Mouse (Mus musculus): ENCODE data around the gene 9630041A04Rik. TPM values are rescaled to one million over a fixed set of nuclear protein-coding genes. Genes with fewer than 3 reads are reported as not detected.

9630041A04Rik gene
- polyA plus RNA-seq, 1 experiment: not detected

- Histone ChIP-seq H3K27ac (ENCODE audit: insufficient read depth, low read length) (no peak overlapping the region), H3K36me3 (ENCODE audit: control insufficient read depth, insufficient read depth, low read length) (no peaks in the 10 kb centered on the region), H3K4me3 (ENCODE audit: extremely low read depth, insufficient read depth, insufficient read length) (no peak overlapping the region), H3K4me1 (ENCODE audit: control insufficient read depth, insufficient read depth, insufficient read length) (no peaks in the 10 kb centered on the region), H3K27me3 (ENCODE audit: control insufficient read depth, insufficient read depth, low read length) (no peaks in the 10 kb centered on the region)
- TF ChIP-seq POLR2A (IDR thresholded peaks at IDR 0.05; ENCODE audit: low read depth, low read length) (no peak), CTCF (IDR thresholded peaks at IDR 0.05; ENCODE audit: extremely low read depth, insufficient read depth, insufficient read length, insufficient replicate concordance) (no peak)
- DNase-seq (ENCODE audit: low read depth in 1 of 2, low spot score in 2 of 2): no peak
- 88% methylated on average over 2 of the region's 2 CpGs for WGBS
Observed at GRCm38 (mm10) chr9:101915082-101915481, 53.4 kb downstream of the 9630041A04Rik start.

- DNase-seq (ENCODE audit: low read depth in 1 of 2, low spot score in 2 of 2): no peak
- TF ChIP-seq CTCF (IDR thresholded peaks at IDR 0.05; ENCODE audit: extremely low read depth, insufficient read depth, insufficient read length, insufficient replicate concordance) (no peak), POLR2A (IDR thresholded peaks at IDR 0.05; ENCODE audit: low read depth, low read length) (no peak)
- no peaks in the 10 kb centered on the region for H3K36me3 ChIP-seq (ENCODE audit: control insufficient read depth, insufficient read depth, low read length)
- H3K4me3 ChIP-seq (ENCODE audit: extremely low read depth, insufficient read depth, insufficient read length): no peak overlapping the region
- H3K27me3 ChIP-seq (ENCODE audit: control insufficient read depth, insufficient read depth, low read length): no peaks in the 10 kb centered on the region
- H3K27ac ChIP-seq (ENCODE audit: insufficient read depth, low read length): no peak overlapping the region
- WGBS: 78% methylated on average over 4 of the region's 4 CpGs
- H3K4me1 ChIP-seq (ENCODE audit: control insufficient read depth, insufficient read depth, insufficient read length): no peaks in the 10 kb centered on the region
Observed at GRCm38 (mm10) chr9:101918771-101919170, 57.1 kb downstream of the 9630041A04Rik start.

GRCm38 (mm10) chr9:101919324-101919723 is 57.7 kb downstream of the 9630041A04Rik start:
- H3K36me3 ChIP-seq (ENCODE audit: control insufficient read depth, insufficient read depth, low read length): no peaks in the 10 kb centered on the region
- WGBS: 81% methylated on average over 5 of the region's 5 CpGs
- no peaks in the 10 kb centered on the region for H3K27me3 ChIP-seq (ENCODE audit: control insufficient read depth, insufficient read depth, low read length)
- H3K4me3 ChIP-seq (ENCODE audit: extremely low read depth, insufficient read depth, insufficient read length): no peak overlapping the region
- H3K4me1 ChIP-seq (ENCODE audit: control insufficient read depth, insufficient read depth, insufficient read length): no peaks in the 10 kb centered on the region
- TF ChIP-seq CTCF (IDR thresholded peaks at IDR 0.05; ENCODE audit: extremely low read depth, insufficient read depth, insufficient read length, insufficient replicate concordance) (no peak), POLR2A (IDR thresholded peaks at IDR 0.05; ENCODE audit: low read depth, low read length) (no peak)
- H3K27ac ChIP-seq (ENCODE audit: insufficient read depth, low read length): no peak overlapping the region
- no peak for DNase-seq (ENCODE audit: low read depth in 1 of 2, low spot score in 2 of 2)

- Histone ChIP-seq H3K27me3 (ENCODE audit: control insufficient read depth, insufficient read depth, low read length) (no peaks in the 10 kb centered on the region), H3K27ac (ENCODE audit: insufficient read depth, low read length) (no peak overlapping the region), H3K4me1 (ENCODE audit: control insufficient read depth, insufficient read depth, insufficient read length) (no peaks in the 10 kb centered on the region), H3K4me3 (ENCODE audit: extremely low read depth, insufficient read depth, insufficient read length) (no peak overlapping the region), H3K36me3 (ENCODE audit: control insufficient read depth, insufficient read depth, low read length) (no peaks in the 10 kb centered on the region)
- TF ChIP-seq CTCF (IDR thresholded peaks at IDR 0.05; ENCODE audit: extremely low read depth, insufficient read depth, insufficient read length, insufficient replicate concordance): no peak
- no peak for TF ChIP-seq POLR2A (IDR thresholded peaks at IDR 0.05; ENCODE audit: low read depth, low read length)
- DNase-seq (ENCODE audit: low read depth in 1 of 2, low spot score in 2 of 2): no peak
- WGBS: 73% methylated on average over 4 of the region's 4 CpGs
Observed at GRCm38 (mm10) chr9:101922846-101923245, 61.2 kb downstream of the 9630041A04Rik start.

GRCm38 (mm10) chr9:101924829-101925228 is 63.2 kb downstream of the 9630041A04Rik start:
- DNase-seq (ENCODE audit: low read depth in 1 of 2, low spot score in 2 of 2): no peak
- WGBS: 71% methylated on average over 4 of the region's 4 CpGs
- H3K27ac ChIP-seq (ENCODE audit: insufficient read depth, low read length): no peak overlapping the region
- H3K27me3 ChIP-seq (ENCODE audit: control insufficient read depth, insufficient read depth, low read length): no peaks in the 10 kb centered on the region
- H3K4me1 ChIP-seq (ENCODE audit: control insufficient read depth, insufficient read depth, insufficient read length): no peaks in the 10 kb centered on the region
- no peak overlapping the region for H3K4me3 ChIP-seq (ENCODE audit: extremely low read depth, insufficient read depth, insufficient read length)
- TF ChIP-seq POLR2A (IDR thresholded peaks at IDR 0.05; ENCODE audit: low read depth, low read length) (no peak), CTCF (IDR thresholded peaks at IDR 0.05; ENCODE audit: extremely low read depth, insufficient read depth, insufficient read length, insufficient replicate concordance) (no peak)
- no peaks in the 10 kb centered on the region for H3K36me3 ChIP-seq (ENCODE audit: control insufficient read depth, insufficient read depth, low read length)

GRCm38 (mm10) chr9:101933946-101934573 is 72.4 kb downstream of the 9630041A04Rik start:
- 68% methylated on average over 8 of the region's 8 CpGs for WGBS
- TF ChIP-seq POLR2A (IDR thresholded peaks at IDR 0.05; ENCODE audit: low read depth, low read length) (no peak), CTCF (IDR thresholded peaks at IDR 0.05; ENCODE audit: extremely low read depth, insufficient read depth, insufficient read length, insufficient replicate concordance) (no peak)
- H3K27me3 ChIP-seq (ENCODE audit: control insufficient read depth, insufficient read depth, low read length): no peaks in the 10 kb centered on the region
- H3K4me1 ChIP-seq (ENCODE audit: control insufficient read depth, insufficient read depth, insufficient read length): no peaks in the 10 kb centered on the region
- H3K27ac ChIP-seq (ENCODE audit: insufficient read depth, low read length): no peak overlapping the region
- H3K4me3 ChIP-seq (ENCODE audit: extremely low read depth, insufficient read depth, insufficient read length): no peak overlapping the region
- no peaks in the 10 kb centered on the region for H3K36me3 ChIP-seq (ENCODE audit: control insufficient read depth, insufficient read depth, low read length)
- no peak for DNase-seq (ENCODE audit: low read depth in 1 of 2, low spot score in 2 of 2)

- WGBS: 90% methylated on average over 8 of the region's 8 CpGs
- Histone ChIP-seq H3K36me3 (ENCODE audit: control insufficient read depth, insufficient read depth, low read length) (no peaks in the 10 kb centered on the region), H3K4me1 (ENCODE audit: control insufficient read depth, insufficient read depth, insufficient read length) (no peaks in the 10 kb centered on the region), H3K27me3 (ENCODE audit: control insufficient read depth, insufficient read depth, low read length) (no peaks in the 10 kb centered on the region), H3K27ac (ENCODE audit: insufficient read depth, low read length) (no peak overlapping the region), H3K4me3 (ENCODE audit: extremely low read depth, insufficient read depth, insufficient read length) (no peak overlapping the region)
- DNase-seq (ENCODE audit: low read depth in 1 of 2, low spot score in 2 of 2): no peak
- TF ChIP-seq CTCF (IDR thresholded peaks at IDR 0.05; ENCODE audit: extremely low read depth, insufficient read depth, insufficient read length, insufficient replicate concordance) (no peak), POLR2A (IDR thresholded peaks at IDR 0.05; ENCODE audit: low read depth, low read length) (no peak)
Observed at GRCm38 (mm10) chr9:101934887-101935286, 73.2 kb downstream of the 9630041A04Rik start.
